In genomic region chr15:99294287-99294686, GRCm38 (mm10) we compare ENCODE assay signal across 7 mouse cellular contexts. TPM values are rescaled to one million over a fixed set of nuclear protein-coding genes. Genes with fewer than 3 reads are reported as not detected.
DNase-seq lines count a peak whose midpoint lies in the region; ATAC-seq and TF ChIP-seq lines count a peak whose summit lies in the region.

No protein-coding gene starts in this region.

- H3K4me1 ChIP-seq in lung, embryonic 16.5 days (replicated peaks; ENCODE audit: control insufficient read depth, insufficient read depth, low read length) = no peaks in the 10 kb centered on the region
- H3K4me1 ChIP-seq in embryonic facial prominence, embryonic 10.5 days = peaks cover 20% of the 10 kb centered on the region
- peaks cover 6% of the 10 kb centered on the region; the same call in 1 of the 2 replicates for H3K4me1 ChIP-seq in limb, embryonic 11.5 days (ENCODE audit: control insufficient read depth, insufficient read depth, low read length)
- H3K4me1 ChIP-seq in olfactory bulb, adult 2 months (ENCODE audit: control insufficient read depth, insufficient read depth, low read length) = peaks cover 6% of the 10 kb centered on the region

- no peaks in the 10 kb centered on the region for H3K27me3 ChIP-seq in lung, embryonic 16.5 days (ENCODE audit: control insufficient read depth, insufficient read depth, low read depth, low read length)
- H3K27me3 ChIP-seq in embryonic facial prominence, embryonic 10.5 days (replicated peaks; ENCODE audit: low read depth, poor library complexity, severe bottlenecking) = no peaks in the 10 kb centered on the region
- H3K27me3 ChIP-seq in limb, embryonic 11.5 days (ENCODE audit: control insufficient read depth, insufficient read depth, low read length) = no peaks in the 10 kb centered on the region

- peak overlapping the region; percentile 77 for H3K4me3 ChIP-seq in lung, embryonic 16.5 days (ENCODE audit: low read length)
- H3K4me3 ChIP-seq in embryonic facial prominence, embryonic 10.5 days = peak overlapping the region; percentile 81
- peak overlapping the region; percentile 67 for H3K4me3 ChIP-seq in limb, embryonic 11.5 days (ENCODE audit: low read depth, low read length)
- peak overlapping the region; percentile 60 for H3K4me3 ChIP-seq in olfactory bulb, adult 2 months (ENCODE audit: insufficient read depth, low read depth, low read length)

- peak overlapping the region; percentile 62 for H3K4me2 ChIP-seq in lung, embryonic 16.5 days (ENCODE audit: low read depth, low read length)
- H3K4me2 ChIP-seq in limb, embryonic 11.5 days (ENCODE audit: low read depth, severe bottlenecking) = peak overlapping the region; percentile 58

- H3K36me3 ChIP-seq in lung, embryonic 16.5 days (ENCODE audit: control insufficient read depth, insufficient read depth, low read length) = no peaks in the 10 kb centered on the region
- H3K36me3 ChIP-seq in embryonic facial prominence, embryonic 10.5 days (replicated peaks) = no peaks in the 10 kb centered on the region; the same call in 1 of the 2 replicates
- H3K36me3 ChIP-seq in limb, embryonic 11.5 days (ENCODE audit: control insufficient read depth, insufficient read depth, low read length) = no peaks in the 10 kb centered on the region

- peak overlapping the region; percentile 90; the same call in 1 of the 2 replicates for H3K27ac ChIP-seq in lung, embryonic 16.5 days (ENCODE audit: low read length)
- peak overlapping the region; percentile 93 for H3K27ac ChIP-seq in embryonic facial prominence, embryonic 10.5 days (replicated peaks)
- no peak overlapping the region for H3K27ac ChIP-seq in limb, embryonic 11.5 days (replicated peaks; ENCODE audit: low read depth, low read length)
- no peak overlapping the region for H3K27ac ChIP-seq in olfactory bulb, adult 2 months (ENCODE audit: insufficient read depth, low read depth, low read length)

- peak overlapping the region; percentile 77 for H3K9ac ChIP-seq in lung, embryonic 16.5 days (ENCODE audit: low read length)
- peak overlapping the region; percentile 78 for H3K9ac ChIP-seq in limb, embryonic 11.5 days (ENCODE audit: low read length)

- no peaks in the 10 kb centered on the region for H3K9me3 ChIP-seq in lung, embryonic 16.5 days (ENCODE audit: control insufficient read depth, low read length)
- H3K9me3 ChIP-seq in embryonic facial prominence, embryonic 10.5 days = no peaks in the 10 kb centered on the region
- no peaks in the 10 kb centered on the region for H3K9me3 ChIP-seq in limb, embryonic 11.5 days (ENCODE audit: control insufficient read depth, low read length)

- TF ChIP-seq CTCF in olfactory bulb, adult 2 months (IDR thresholded peaks at IDR 0.05; ENCODE audit: insufficient read depth, low read depth, low read length) = no peak

- no peak for TF ChIP-seq POLR2A in olfactory bulb, adult 2 months (IDR thresholded peaks at IDR 0.05; ENCODE audit: insufficient read depth, low read depth, low read length)

- DNase-seq in lung, adult 18-20 months = no peak
- DNase-seq in embryonic facial prominence, embryonic 10.5 days (ENCODE audit: low spot score) = no peak
- DNase-seq in limb, embryonic 11.5 days (ENCODE audit: low spot score) = peak; percentile 40
- no peak for DNase-seq in T-cell, adult 2 months (ENCODE audit: low spot score)

- no peak for ATAC-seq in lung, embryonic 16.5 days (ENCODE audit: low read depth)
- ATAC-seq in limb, embryonic 11.5 days (ENCODE audit: insufficient number of reproducible peaks, low FRiP score, low TSS enrichment, low read depth) = no peak
- no peak for ATAC-seq in erythroid progenitor cell, adult 5-6 weeks (replicated peaks; ENCODE audit: low FRiP score, poor library complexity, severe bottlenecking)

- 12% methylated on average over 16 of the region's 16 CpGs for WGBS in lung, embryonic 16.5 days
- WGBS in embryonic facial prominence, embryonic 10.5 days = 43% methylated on average over 16 of the region's 16 CpGs
- 33% methylated on average over 16 of the region's 16 CpGs for WGBS in limb, embryonic 11.5 days
- 8% methylated on average over 16 of the region's 16 CpGs for WGBS in olfactory bulb, adult 2 months

RNA-seq across cellular contexts. Expression of gene Prpf40b, which starts 0.6 kb away (rescaled TPM):
- polyA plus RNA-seq in lung, embryonic 16.5 days (2015; fragmentation: Nextera tagmentation; extraction: Ambion mirVana) = 54.0 and 55.1 TPM in 2 replicates
- 72.3 and 76.1 TPM in 2 replicates for polyA plus RNA-seq in embryonic facial prominence, embryonic 10.5 days (2016; fragmentation: Nextera tagmentation; extraction: Ambion mirVana)
- 51.9 and 57.3 TPM in 2 replicates for polyA plus RNA-seq in limb, embryonic 11.5 days (2014; fragmentation: Nextera tagmentation; extraction: Ambion mirVana)
- polyA plus RNA-seq in olfactory bulb, adult 2 months (2012; ENCODE audit: insufficient read depth, insufficient read length, low replicate concordance, missing spikeins) = not detected in 2 replicates
- total RNA-seq in erythroid progenitor cell, adult 5-6 weeks (2015; ENCODE audit: low replicate concordance) = 4.0 TPM in 1 of 2 replicates, not detected in the other
- 1.0 TPM in 1 of 2 replicates, not detected in the other for total RNA-seq in erythroid progenitor cell, adult 5-6 weeks (2017; ENCODE audit: low replicate concordance)

RNA-seq across cellular contexts. Expression of gene Fam186b, which starts 1.4 kb away (rescaled TPM):
- polyA plus RNA-seq in lung, embryonic 16.5 days (2015; fragmentation: Nextera tagmentation; extraction: Ambion mirVana) = 0.15 and 0.23 TPM in 2 replicates
- polyA plus RNA-seq in embryonic facial prominence, embryonic 10.5 days (2016; fragmentation: Nextera tagmentation; extraction: Ambion mirVana) = 0.30 TPM in 1 of 2 replicates, not detected in the other
- polyA plus RNA-seq in limb, embryonic 11.5 days (2014; fragmentation: Nextera tagmentation; extraction: Ambion mirVana) = not detected in 2 replicates
- not detected in 2 replicates for polyA plus RNA-seq in olfactory bulb, adult 2 months (2012; ENCODE audit: insufficient read depth, insufficient read length, low replicate concordance, missing spikeins)
- total RNA-seq in erythroid progenitor cell, adult 5-6 weeks (2015; ENCODE audit: low replicate concordance) = not detected in 2 replicates
- not detected in 2 replicates for total RNA-seq in erythroid progenitor cell, adult 5-6 weeks (2017; ENCODE audit: low replicate concordance)

RNA-seq across cellular contexts. Expression of gene Mcrs1, which starts 42.5 kb away (rescaled TPM):
- 131 and 135 TPM in 2 replicates for polyA plus RNA-seq in lung, embryonic 16.5 days (2015; fragmentation: Nextera tagmentation; extraction: Ambion mirVana)
- 185 and 189 TPM in 2 replicates for polyA plus RNA-seq in embryonic facial prominence, embryonic 10.5 days (2016; fragmentation: Nextera tagmentation; extraction: Ambion mirVana)
- polyA plus RNA-seq in limb, embryonic 11.5 days (2014; fragmentation: Nextera tagmentation; extraction: Ambion mirVana) = 165 and 168 TPM in 2 replicates
- not detected in 2 replicates for polyA plus RNA-seq in olfactory bulb, adult 2 months (2012; ENCODE audit: insufficient read depth, insufficient read length, low replicate concordance, missing spikeins)
- total RNA-seq in erythroid progenitor cell, adult 5-6 weeks (2015; ENCODE audit: low replicate concordance) = 18.4 and 26.4 TPM in 2 replicates
- total RNA-seq in erythroid progenitor cell, adult 5-6 weeks (2017; ENCODE audit: low replicate concordance) = 13.4 and 15.5 TPM in 2 replicates

Comparison
In these comparisons a context has a peak if more than half of its experiments do, and no peak if none do; other contexts are left out.
1. H3K27ac ChIP-seq: peak in lung, embryonic 16.5 days (single experiment) and embryonic facial prominence, embryonic 10.5 days (single experiment); none in limb, embryonic 11.5 days (single experiment) and olfactory bulb, adult 2 months (single experiment).
2. Peak in every context shown above with its lines, with median percentiles within 50 percentile points of each other: H3K4me3 ChIP-seq.